Mouse (Mus musculus) liver, adult 2 months (tissue): ENCODE results near the gene Dnm3. TPM values are rescaled to one million over a fixed set of nuclear protein-coding genes. Genes with fewer than 3 reads are reported as not detected.
A peak's percentile ranks its signal among the peaks of the same experiment; 100 is the strongest.

Experiments used
- DNase-seq: peaks from one replicate; pipeline ENCODE4 v3.0.0-alpha.2; 2011; ENCODE audit warnings: low read depth, low spot score; ENCODE audit errors: extremely low read depth
- H3K27ac ChIP-seq: fragments of 200-500 bp; replicated peaks from 2 replicates; pipeline ENCODE4 v1.5.1; 2012; ENCODE audit warnings: low read depth, mild to moderate bottlenecking, control low read depth, inconsistent platforms, low read length; ENCODE audit not compliant: insufficient read depth
- H3K27me3 ChIP-seq: fragments of 200-500 bp; 2 replicates; pipeline ENCODE4 v1.6.1; 2012; ENCODE audit warnings: mild to moderate bottlenecking, moderate library complexity, low read length, inconsistent platforms; ENCODE audit not compliant: control insufficient read depth, insufficient read depth
- H3K36me3 ChIP-seq: fragments of 200-500 bp; 2 replicates; pipeline ENCODE4 v1.6.1; 2012; ENCODE audit warnings: low read length, inconsistent platforms; ENCODE audit not compliant: control insufficient read depth, insufficient read depth
- H3K4me1 ChIP-seq: fragments of 200-500 bp; 2 replicates; pipeline ENCODE4 v1.6.1; 2011; ENCODE audit warnings: low read length; ENCODE audit not compliant: control insufficient read depth, insufficient read depth
- H3K4me3 ChIP-seq: fragments of 200-500 bp; 2 replicates; pipeline ENCODE4 v1.5.1; 2011; ENCODE audit warnings: low read depth, mild to moderate bottlenecking, control low read depth, low read length, moderate library complexity; ENCODE audit not compliant: insufficient read depth
- H3K79me2 ChIP-seq: fragments of 200-500 bp; 2 replicates; pipeline ENCODE4 v1.6.1; 2012; ENCODE audit warnings: inconsistent platforms, mild to moderate bottlenecking, low read length, moderate library complexity; ENCODE audit not compliant: control insufficient read depth, insufficient read depth
- H3K9ac ChIP-seq: fragments of 200-500 bp; 2 replicates; pipeline ENCODE4 v1.6.1; 2012; ENCODE audit warnings: low read depth, mild to moderate bottlenecking, control low read depth, inconsistent platforms, low read length
- CTCF ChIP-seq: fragments of 200-500 bp; IDR thresholded peaks from 2 replicates; pipeline ENCODE4 v1.5.1; 2011; ENCODE audit warnings: low read depth, low read length, control low read depth
- POLR2A ChIP-seq: fragments of 200-500 bp; IDR thresholded peaks from 2 replicates; pipeline ENCODE4 v1.6.1; 2011; ENCODE audit warnings: low read length, control low read depth; ENCODE audit not compliant: insufficient read depth; ENCODE audit errors: extremely low read depth
- WGBS: fragments of 180-500 bp; shearing (Covaris S2); methylation state at CpG from one replicate; pipeline ENCODE4 v1.1.7; 2018; 5-methylcytosine and 5-hydroxymethylcytosine counted together
- polyA plus RNA-seq: library from polyadenylated mRNA; depleted of rRNA; stranded (reverse); fragments of >200 nt; gene quantifications from 2 replicates; pipeline ENCODE4 v1.2.3, GENCODE M21; 2012
- total RNA-seq: library from RNA; depleted of rRNA; stranded (reverse); fragments of >200 nt; gene quantifications from 2 replicates; pipeline ENCODE4 v1.2.3, GENCODE M21; 2014

Gene Dnm3
- total and polyA plus RNA-seq, 2 experiments = 0.46 to 0.60 TPM

- Histone ChIP-seq H3K4me1 (0 out of 2 replicates have a peak, but pooled peaks cover 1% of the 10 kb centered on the region), H3K27me3 (no peaks in the 10 kb centered on the region), H3K9ac (no peak overlapping the region), H3K27ac (no peak overlapping the region), H3K79me2 (no peaks in the 10 kb centered on the region), H3K36me3 (no peaks in the 10 kb centered on the region), H3K4me3 (no peak overlapping the region)
- 78% methylated on average over 8 of the region's 8 CpGs for WGBS
- DNase-seq = no peak
- no peak for TF ChIP-seq CTCF
- no peak for TF ChIP-seq POLR2A
Measured at GRCm38 (mm10) chr1:162043788-162044717, 433.8 kb downstream of the Dnm3 start.

GRCm38 (mm10) chr1:162043216-162043615 is 434.6 kb downstream of the Dnm3 start:
- H3K4me1 ChIP-seq = 0 out of 2 replicates have a peak, but pooled peaks cover 1% of the 10 kb centered on the region
- H3K27me3 ChIP-seq = no peaks in the 10 kb centered on the region
- H3K36me3 ChIP-seq = no peaks in the 10 kb centered on the region
- H3K9ac ChIP-seq = no peak overlapping the region
- 93% methylated on average over 1 of the region's 1 CpGs for WGBS
- H3K79me2 ChIP-seq = no peaks in the 10 kb centered on the region
- TF ChIP-seq POLR2A (no peak), CTCF (no peak)
- no peak for DNase-seq
- no peak overlapping the region for H3K27ac ChIP-seq
- H3K4me3 ChIP-seq = no peak overlapping the region

GRCm38 (mm10) chr1:162042384-162042783 is 435.4 kb downstream of the Dnm3 start:
- Histone ChIP-seq H3K9ac (no peak overlapping the region), H3K4me1 (peaks cover 1% of the 10 kb centered on the region; the same call in 1 of the 2 replicates), H3K4me3 (no peak overlapping the region), H3K27ac (no peak overlapping the region), H3K27me3 (no peaks in the 10 kb centered on the region), H3K36me3 (no peaks in the 10 kb centered on the region), H3K79me2 (no peaks in the 10 kb centered on the region)
- TF ChIP-seq CTCF = no peak
- TF ChIP-seq POLR2A = no peak
- no peak for DNase-seq
- WGBS = 91% methylated on average over 5 of the region's 5 CpGs

GRCm38 (mm10) chr1:162040490-162041274 is 437.2 kb downstream of the Dnm3 start:
- no peak for TF ChIP-seq POLR2A
- peak; percentile 31 for DNase-seq

GRCm38 (mm10) chr1:162039808-162040207 is 438.0 kb downstream of the Dnm3 start:
- no peak for DNase-seq
- WGBS = 71% methylated on average over 7 of the region's 7 CpGs
- no peaks in the 10 kb centered on the region for H3K36me3 ChIP-seq
- H3K4me1 ChIP-seq = peaks cover 1% of the 10 kb centered on the region; the same call in 1 of the 2 replicates
- no peak for TF ChIP-seq CTCF
- TF ChIP-seq POLR2A = no peak
- no peak overlapping the region for H3K4me3 ChIP-seq
- H3K27me3 ChIP-seq = no peaks in the 10 kb centered on the region
- peak overlapping the region; percentile 53 for H3K27ac ChIP-seq
- no peaks in the 10 kb centered on the region for H3K79me2 ChIP-seq
- H3K9ac ChIP-seq = no peak overlapping the region

More at GRCm38 (mm10) chr1:162040490-162041274, 437.2 kb downstream of the Dnm3 start:
- Histone ChIP-seq H3K4me1 (peaks cover 1% of the 10 kb centered on the region; the same call in 1 of the 2 replicates), H3K27ac (peak overlapping the region; percentile 53; the same call in 1 of the 2 replicates), H3K9ac (no peak overlapping the region), H3K36me3 (no peaks in the 10 kb centered on the region), H3K27me3 (no peaks in the 10 kb centered on the region), H3K79me2 (no peaks in the 10 kb centered on the region), H3K4me3 (no peak overlapping the region)
- 87% methylated on average over 6 of the region's 6 CpGs for WGBS
